ENCODE assay signal across 8 mouse cellular contexts in the genomic region with DNA sequence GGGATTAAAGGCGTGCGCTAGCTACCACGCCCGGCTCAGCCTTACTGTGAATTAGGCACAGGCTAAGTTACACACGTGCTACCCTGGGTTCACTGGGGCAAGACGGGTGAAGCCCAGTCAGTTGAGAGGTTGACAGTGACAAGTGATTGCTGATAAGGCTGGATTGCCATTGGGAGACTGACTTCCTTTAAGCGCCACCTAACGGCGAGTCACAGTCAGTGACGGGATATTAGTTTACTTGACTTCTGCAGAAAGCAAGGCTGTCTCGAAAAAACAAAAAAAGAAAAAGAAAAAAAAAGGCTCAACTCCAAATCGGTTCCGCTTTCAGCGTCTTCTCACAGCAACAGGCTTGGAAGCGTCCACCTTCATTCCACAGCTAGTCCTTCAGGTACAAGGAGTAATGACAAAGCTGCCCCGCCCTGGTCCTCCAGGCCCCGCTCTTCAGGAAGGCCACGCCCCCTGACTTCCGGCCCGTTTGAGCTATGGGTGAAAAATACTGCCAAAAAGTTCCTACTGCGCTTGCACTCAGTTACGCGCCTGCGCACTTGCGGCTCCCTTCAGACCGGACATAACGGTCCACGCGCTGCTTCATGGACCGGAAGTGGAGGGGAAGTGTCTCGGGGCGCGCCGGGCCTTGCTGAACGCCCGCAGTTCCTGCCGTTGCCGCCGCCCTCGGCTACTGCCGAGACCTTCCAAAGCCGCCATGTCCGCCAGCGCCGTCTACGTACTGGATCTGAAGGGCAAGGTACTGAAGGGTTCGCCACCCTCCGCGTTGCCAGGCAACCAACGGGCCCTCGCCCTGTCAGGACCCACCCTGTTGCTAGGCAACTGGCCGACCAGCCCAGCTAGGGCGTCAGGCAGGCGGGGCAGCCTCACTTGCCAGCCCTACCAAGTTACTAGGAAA. TPM values are rescaled to one million over a fixed set of nuclear protein-coding genes. Genes with fewer than 3 reads are reported as not detected.
DNase-seq lines count a peak whose midpoint lies in the region; ATAC-seq lines count a peak whose summit lies in the region.

Ap1m1 (plus strand) TSS at position 520 of the 904 bp plus-strand sequence.

- under 1% methylated on average over 54 of the region's 54 CpGs for WGBS in heart, embryonic 10.5 days
- WGBS in kidney, embryonic 15.5 days, result under 1% methylated on average over 54 of the region's 54 CpGs

- no peaks in the 10 kb centered on the region for H3K27me3 ChIP-seq in heart, embryonic 10.5 days (ENCODE audit: insufficient read depth, poor library complexity, severe bottlenecking)
- no peaks in the 10 kb centered on the region for H3K27me3 ChIP-seq in kidney, embryonic 15.5 days

- H3K4me2 ChIP-seq in kidney, embryonic 15.5 days, result peak within 1 kb of the TSS; percentile 76

- peak within 1 kb of the TSS; percentile 58 for H3K9ac ChIP-seq in kidney, embryonic 15.5 days

- peak; percentile 93 for ATAC-seq in erythroblast, adult 5-6 weeks (replicated peaks; ENCODE audit: low FRiP score, poor library complexity, severe bottlenecking)
- peak; percentile 97 for ATAC-seq in kidney, embryonic 15.5 days (replicated peaks; ENCODE audit: low FRiP score)
- peak; percentile 90 for ATAC-seq in monocyte, adult 5-6 weeks (replicated peaks; ENCODE audit: insufficient number of reproducible peaks, low FRiP score, low TSS enrichment, poor library complexity, severe bottlenecking)

- H3K9me3 ChIP-seq in heart, embryonic 10.5 days, result no peaks in the 10 kb centered on the region
- H3K9me3 ChIP-seq in kidney, embryonic 15.5 days (replicated peaks), result no peaks in the 10 kb centered on the region

- peak within 1 kb of the TSS; percentile 83 for H3K4me3 ChIP-seq in heart, embryonic 10.5 days
- H3K4me3 ChIP-seq in kidney, embryonic 15.5 days (replicated peaks), result peak within 1 kb of the TSS; percentile 77

- peak; percentile 94 for DNase-seq in B cell, adult 2 months
- DNase-seq in brain, adult 2 months (ENCODE audit: low read depth, low spot score), result peak; percentile 100
- peak; percentile 99 for DNase-seq in heart, embryonic 10.5 days (ENCODE audit: low spot score)
- peak; percentile 99 for DNase-seq in liver
- DNase-seq in spleen, postnatal 4 days (ENCODE audit: low spot score in 2 of 2), result peak; percentile 97 to 98

- H3K36me3 ChIP-seq in heart, embryonic 10.5 days, result peaks cover 18% of the 10 kb centered on the region
- peaks cover 10% of the 10 kb centered on the region for H3K36me3 ChIP-seq in kidney, embryonic 15.5 days

- H3K27ac ChIP-seq in heart, embryonic 10.5 days, result peak within 1 kb of the TSS; percentile 95
- peak within 1 kb of the TSS; percentile 97 for H3K27ac ChIP-seq in kidney, embryonic 15.5 days

- H3K4me1 ChIP-seq in heart, embryonic 10.5 days, result peaks cover 17% of the 10 kb centered on the region
- peaks cover 20% of the 10 kb centered on the region for H3K4me1 ChIP-seq in kidney, embryonic 15.5 days

RNA-seq across cellular contexts. Expression of gene Ap1m1, which starts in this region (rescaled TPM):
- total RNA-seq in erythroblast, adult 5-6 weeks (2015; ENCODE audit: low replicate concordance), result 36.9 and 46.8 TPM in 2 replicates
- total RNA-seq in erythroblast, adult 5-6 weeks (2017; ENCODE audit: low replicate concordance), result 15.7 and 22.7 TPM in 2 replicates
- polyA plus RNA-seq in heart, embryonic 10.5 days (2016; fragmentation: Nextera tagmentation; extraction: Ambion mirVana), result 129 and 131 TPM in 2 replicates
- polyA plus RNA-seq in kidney, embryonic 15.5 days (2015; fragmentation: Nextera tagmentation; extraction: Ambion mirVana), result 123 and 138 TPM in 2 replicates
- 59.3 to 86.9 TPM (median 76.3 TPM) in 3 replicates for total RNA-seq in monocyte, adult 5-6 weeks (2017)

Comparison
In these comparisons a context has a peak if more than half of its experiments do, and no peak if none do; other contexts are left out.
1. Peak in every context shown above with its lines: DNase-seq, ATAC-seq, H3K4me3 ChIP-seq and H3K27ac ChIP-seq.